Mouse (Mus musculus) brown adipose tissue, adult 24 weeks (tissue): Measurements from ENCODE around the gene Zfp202. TPM values are rescaled to one million over a fixed set of nuclear protein-coding genes. Genes with fewer than 3 reads are reported as not detected.
"Not testable (repeated sequence)": the region's sequence is repeated elsewhere in the genome, so short reads cannot be mapped to it uniquely, and the experiment has no call there.

Source experiments
- H3K27ac ChIP-seq: fragments of 200-500 bp; replicated peaks from 2 replicates; pipeline ENCODE4 v1.5.1; 2012; ENCODE audit warnings: low read depth, mild to moderate bottlenecking, low read length
- H3K4me1 ChIP-seq: fragments of 200-500 bp; 2 replicates; pipeline ENCODE4 v1.6.1; 2012; ENCODE audit warnings: low read length, mixed read lengths; ENCODE audit not compliant: control insufficient read depth, insufficient read depth, insufficient read length
- H3K4me3 ChIP-seq: fragments of 200-500 bp; 2 replicates; pipeline ENCODE4 v1.5.1; 2012; ENCODE audit warnings: low read depth, mild to moderate bottlenecking, low read length, moderate library complexity; ENCODE audit not compliant: insufficient read depth
- polyA plus RNA-seq: library from polyadenylated mRNA; stranded (reverse); fragments of >200 nt; gene quantifications from 2 replicates; pipeline ENCODE4 v1.2.4, GENCODE M21; 2012; ENCODE audit not compliant: missing spikeins, insufficient read depth, insufficient read length

Zfp202 gene
- 0.95 and 1.5 TPM in 2 replicates for polyA plus RNA-seq

- H3K4me1 ChIP-seq = peaks cover 7% of the 10 kb centered on the region; the same call in 1 of the 2 replicates
- no peak within 1 kb of the TSS for H3K27ac ChIP-seq
- H3K4me3 ChIP-seq = peak within 1 kb of the TSS; percentile 81
Observed at GRCm38 (mm10) chr9:40192098-40193038, at the start of gene Zfp202. Zfp202 (plus strand) TSS chr9:40192316.

DNA sequence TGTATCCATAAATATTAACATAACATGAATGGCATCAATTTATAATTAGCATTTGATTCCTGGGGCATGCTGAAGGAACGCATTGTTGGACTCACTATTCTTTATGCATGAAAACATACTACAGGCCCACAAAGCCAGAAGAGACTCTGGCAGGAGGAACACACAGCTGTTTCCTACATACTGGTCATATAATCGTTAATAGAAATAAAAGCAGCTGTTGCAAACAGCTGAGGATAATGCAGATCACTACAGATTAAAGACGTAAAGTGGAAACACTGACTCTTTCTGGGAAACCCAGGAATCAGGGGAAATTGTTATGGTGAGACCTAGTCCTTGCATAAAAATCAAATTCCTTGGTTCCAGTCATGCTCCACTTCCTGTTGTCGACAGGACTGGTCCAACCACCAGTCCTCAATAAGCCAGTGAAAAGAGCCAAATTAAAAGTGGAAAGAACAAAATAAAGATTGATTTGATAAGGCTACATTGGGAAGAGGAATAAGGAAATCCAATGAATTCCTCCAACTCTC, 36.9 kb upstream of the Zfp202 start:
- Histone ChIP-seq H3K27ac (no peak overlapping the region), H3K4me1 (no peaks in the 10 kb centered on the region), H3K4me3 (no peak overlapping the region)

DNA sequence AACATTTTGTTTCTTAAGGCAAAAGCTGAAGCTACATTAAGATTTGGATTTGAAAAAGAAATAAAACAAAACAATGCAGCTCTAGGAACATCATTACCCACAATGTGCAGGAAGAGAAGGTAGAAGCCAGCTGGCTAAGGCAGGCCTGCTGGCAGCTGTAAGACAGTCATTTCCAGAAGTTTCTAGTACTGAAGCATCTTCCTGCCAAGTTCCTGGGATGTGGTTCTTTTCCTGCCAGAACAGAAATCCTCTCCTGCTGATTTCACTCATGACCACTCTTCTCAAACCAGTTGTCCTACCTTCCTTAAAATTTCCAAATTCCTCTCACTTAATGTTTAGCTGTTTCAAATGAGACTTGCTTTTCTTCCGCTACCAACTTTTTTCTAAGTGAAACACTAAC, 25.7 kb upstream of the Zfp202 start:
- Histone ChIP-seq H3K4me1 (no peaks in the 10 kb centered on the region), H3K27ac (no peak overlapping the region), H3K4me3 (no peak overlapping the region)

GRCm38 (mm10) chr9:40177017-40177416, 15.1 kb upstream of the Zfp202 start:
- H3K4me1 ChIP-seq = no peaks in the 10 kb centered on the region
- no peak overlapping the region for H3K27ac ChIP-seq
- H3K4me3 ChIP-seq = no peak overlapping the region

DNA sequence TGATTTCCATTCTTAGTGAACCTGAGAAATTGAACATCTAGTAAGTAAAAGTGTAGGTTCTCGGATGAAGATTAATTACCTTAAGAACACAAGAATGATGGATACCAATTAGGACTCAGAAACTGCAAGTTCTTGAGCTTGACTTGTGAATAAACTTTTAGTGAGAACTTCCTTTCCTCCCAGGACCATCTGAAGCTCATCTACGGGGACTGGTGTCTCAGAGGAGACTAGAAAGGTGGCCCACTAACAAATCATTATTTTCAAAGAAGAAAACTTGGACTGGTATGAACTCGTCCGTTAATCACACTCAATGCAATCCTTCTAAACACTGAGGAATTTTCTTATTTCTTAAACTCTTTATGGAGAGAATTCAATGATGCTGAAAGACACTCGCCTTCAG, 11.5 kb upstream of the Zfp202 start, which contains the start of gene Olfr986:
Gene Olfr986 (plus strand): TSS at position 301 of the 400 bp plus-strand sequence.
- Histone ChIP-seq H3K4me3 (no peak within 1 kb of the TSS), H3K27ac (no peak within 1 kb of the TSS), H3K4me1 (no peaks in the 10 kb centered on the region)

- not testable (repeated sequence) for H3K4me1 ChIP-seq, H3K4me3 ChIP-seq, H3K27ac ChIP-seq
Observed at GRCm38 (mm10) chr9:40185166-40185565, 7.0 kb upstream of the Zfp202 start.

DNA sequence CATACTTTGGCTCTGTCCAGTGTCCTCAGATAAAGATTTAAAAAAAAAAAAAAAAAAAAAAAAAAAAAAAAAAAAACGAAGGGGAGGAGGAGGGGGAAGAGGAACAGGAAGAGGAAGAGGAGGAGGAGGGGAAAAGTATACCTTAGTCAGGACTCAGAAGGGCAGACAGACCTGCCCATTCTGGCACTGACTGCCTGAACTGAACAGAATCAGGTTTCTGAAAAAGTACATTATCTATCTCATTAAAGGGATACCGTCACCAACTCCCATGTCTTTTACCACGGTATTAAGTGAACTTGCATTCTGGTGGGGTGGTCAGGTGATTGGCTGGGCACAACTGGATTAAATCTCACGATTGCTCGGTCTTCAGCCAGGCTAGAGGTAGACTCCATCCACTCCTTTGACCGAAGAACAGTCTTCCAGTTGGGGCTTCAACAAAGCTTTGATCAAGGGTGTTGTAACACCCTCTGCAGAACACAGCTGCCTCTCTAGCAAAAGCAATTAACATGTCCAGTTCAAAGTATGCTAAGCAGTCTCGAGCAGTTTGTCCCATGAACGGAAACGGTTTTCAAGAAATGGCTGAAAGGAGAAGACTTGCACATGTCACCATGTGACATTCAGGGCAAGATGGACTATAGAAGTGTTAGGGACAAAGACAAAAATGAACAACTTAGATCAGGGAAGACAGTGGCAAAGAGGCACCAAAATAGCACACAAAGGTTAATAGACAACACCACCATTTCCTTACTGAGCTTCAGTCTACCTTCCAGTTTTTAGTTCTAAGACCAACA, 835 bp upstream of the Zfp202 start:
- H3K4me3 ChIP-seq = peak overlapping the region; percentile 81
- no peak overlapping the region for H3K27ac ChIP-seq
- H3K4me1 ChIP-seq = peaks cover 7% of the 10 kb centered on the region; the same call in 1 of the 2 replicates

- H3K4me1 ChIP-seq = peaks cover 7% of the 10 kb centered on the region; the same call in 1 of the 2 replicates
- peak overlapping the region; percentile 59 for H3K27ac ChIP-seq
Observed at GRCm38 (mm10) chr9:40195981-40196380, 3.9 kb downstream of the Zfp202 start.

DNA sequence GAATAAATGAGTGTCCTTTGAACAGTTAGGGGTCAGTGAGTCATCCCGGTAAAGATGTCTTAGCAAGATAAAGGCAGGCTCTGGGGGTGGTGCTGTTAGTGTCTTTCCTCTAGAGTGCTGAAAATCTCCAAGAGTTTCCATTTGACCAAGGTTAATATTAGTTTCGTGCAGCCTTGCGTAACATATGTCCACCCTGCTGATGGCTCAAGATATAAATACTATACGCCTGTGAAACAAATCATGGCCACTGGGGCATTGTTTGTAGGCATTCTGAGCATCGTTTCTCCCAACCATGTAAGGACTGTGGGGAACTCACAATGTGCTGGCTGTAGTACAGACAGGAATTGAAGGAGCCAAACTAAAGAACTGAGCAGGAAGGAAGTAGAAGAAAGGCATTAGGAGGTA, 14.4 kb downstream of the Zfp202 start:
- no peaks in the 10 kb centered on the region for H3K4me1 ChIP-seq
- H3K4me3 ChIP-seq = no peak overlapping the region
- no peak overlapping the region for H3K27ac ChIP-seq

More at GRCm38 (mm10) chr9:40195981-40196380, 3.9 kb downstream of the Zfp202 start:
- H3K4me3 ChIP-seq = peak overlapping the region; percentile 24; the same call in 1 of the 2 replicates

DNA sequence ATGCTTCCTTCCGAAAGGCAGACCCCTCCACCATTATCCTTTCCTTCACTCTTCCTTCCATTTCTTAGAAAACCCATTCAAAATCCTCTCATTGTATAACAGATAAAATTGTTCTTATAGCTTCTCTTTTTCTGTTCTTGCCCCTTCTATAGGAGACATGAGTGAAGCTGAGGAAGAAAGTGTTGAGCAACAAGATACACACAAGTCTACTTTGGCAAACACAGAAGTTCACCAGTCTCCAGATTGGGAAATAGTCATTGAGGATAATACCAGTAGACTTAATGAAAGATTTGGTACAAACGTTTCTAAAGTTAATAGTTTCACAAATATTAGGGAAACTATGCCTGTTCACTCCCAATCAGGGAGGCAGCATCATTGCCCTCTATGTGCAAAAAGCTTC, 18.6 kb downstream of the Zfp202 start:
- H3K4me1 ChIP-seq = no peaks in the 10 kb centered on the region
- no peak overlapping the region for H3K27ac ChIP-seq
- no peak overlapping the region for H3K4me3 ChIP-seq

GRCm38 (mm10) chr9:40214058-40214457, 21.9 kb downstream of the Zfp202 start:
- H3K27ac ChIP-seq = no peak overlapping the region
- no peaks in the 10 kb centered on the region for H3K4me1 ChIP-seq
- H3K4me3 ChIP-seq = no peak overlapping the region

GRCm38 (mm10) chr9:40216651-40217050, 24.5 kb downstream of the Zfp202 start:
- Histone ChIP-seq H3K4me1 (no peaks in the 10 kb centered on the region), H3K27ac (no peak overlapping the region), H3K4me3 (no peak overlapping the region)

GRCm38 (mm10) chr9:40224289-40224688, 32.2 kb downstream of the Zfp202 start:
- Histone ChIP-seq H3K27ac (no peak overlapping the region), H3K4me3 (no peak overlapping the region), H3K4me1 (no peaks in the 10 kb centered on the region)

- Histone ChIP-seq H3K27ac (no peak overlapping the region), H3K4me1 (no peaks in the 10 kb centered on the region), H3K4me3 (no peak overlapping the region)
Observed at GRCm38 (mm10) chr9:40227874-40228789, 36.0 kb downstream of the Zfp202 start.
